Mouse (Mus musculus) ES-E14 (cell line): ENCODE data around the gene Ucn3. TPM values are rescaled to one million over a fixed set of nuclear protein-coding genes. Genes with fewer than 3 reads are reported as not detected.
A peak's percentile ranks its signal among the peaks of the same experiment; 100 is the strongest.
"Not testable (repeated sequence)": the region's sequence is repeated elsewhere in the genome, so short reads cannot be mapped to it uniquely, and the experiment has no call there.

Experiments used
- DNase-seq: peaks from one replicate; pipeline ENCODE4 v3.0.0-alpha.2; 2013; ENCODE audit warnings: low read depth, low spot score
- H3K27ac ChIP-seq: 2 replicates; pipeline ENCODE4 v1.5.1; 2012; ENCODE audit warnings: low read depth, mild to moderate bottlenecking, low read length, moderate library complexity, mixed read lengths; ENCODE audit not compliant: poor library complexity, insufficient read depth, severe bottlenecking
- H3K36me3 ChIP-seq: 2 replicates; pipeline ENCODE4 v1.6.1; 2012; ENCODE audit warnings: mild to moderate bottlenecking, low read length, moderate library complexity, mixed read lengths; ENCODE audit not compliant: control insufficient read depth, poor library complexity, insufficient read depth, severe bottlenecking
- H3K4me1 ChIP-seq, 2 experiments: fragments of 150-350 bp in 1 of 2; sonication (generic) in 1 of 2; 2 replicates each; pipeline ENCODE4 v1.6.1; 2012; ENCODE audit warnings: low read length in 2 of 2, mild to moderate bottlenecking in 1 of 2, mixed read lengths in 1 of 2; ENCODE audit not compliant: control insufficient read depth in 2 of 2, insufficient read depth in 2 of 2, poor library complexity in 1 of 2
- H3K4me3 ChIP-seq, 2 experiments: fragments of 150-350 bp in 1 of 2; sonication (generic) in 1 of 2; 2 replicates each; pipeline ENCODE4 v1.5.1; 2012; ENCODE audit warnings: low read length in 2 of 2, low read depth in 1 of 2, mild to moderate bottlenecking in 1 of 2, mixed read lengths in 1 of 2; ENCODE audit not compliant: insufficient read depth in 1 of 2, poor library complexity in 1 of 2, severe bottlenecking in 1 of 2
- H3K9ac ChIP-seq: 2 replicates; pipeline ENCODE4 v1.6.1; 2012; ENCODE audit warnings: low read depth, mild to moderate bottlenecking, low read length, mixed read lengths; ENCODE audit not compliant: poor library complexity, insufficient read depth, severe bottlenecking
- H3K9me3 ChIP-seq: fragments of 150-350 bp; sonication (generic); 2 replicates; pipeline ENCODE4 v1.6.1; 2012; ENCODE audit warnings: low read depth, mild to moderate bottlenecking, low read length; ENCODE audit not compliant: control insufficient read depth, insufficient read depth
- CHD2 ChIP-seq: IDR thresholded peaks from 2 replicates; pipeline ENCODE4 v1.6.1; 2014; ENCODE audit warnings: mild to moderate bottlenecking, low read depth, low read length, inconsistent platforms
- HCFC1 ChIP-seq: IDR thresholded peaks from 2 replicates; pipeline ENCODE4 v1.6.1; 2012; ENCODE audit warnings: low read length, inconsistent platforms, borderline replicate concordance; ENCODE audit not compliant: insufficient read depth
- MAFK ChIP-seq: IDR thresholded peaks from 2 replicates; pipeline ENCODE4 v1.6.1; 2014; ENCODE audit warnings: mild to moderate bottlenecking, low read depth, low read length, inconsistent platforms; ENCODE audit not compliant: insufficient read depth
- ZC3H11A ChIP-seq: IDR thresholded peaks from 2 replicates; pipeline ENCODE4 v1.6.1; 2012; ENCODE audit warnings: low read depth, mild to moderate bottlenecking, inconsistent platforms, low read length, borderline replicate concordance
- ZNF384 ChIP-seq: IDR thresholded peaks from 2 replicates; pipeline ENCODE4 v1.6.1; 2012; ENCODE audit warnings: low read depth, low read length, inconsistent platforms
- in situ Hi-C, 2 experiments: fragments of 600-800 bp; cut with MboI; formaldehyde crosslinking; loops; one replicate each; pipeline ENCODE4 v1.15.1; 2025; ENCODE audit warnings: low sequenced_read_pairs in 2 of 2, inconsistent platforms in 1 of 2; ENCODE audit not compliant: unreplicated experiment in 2 of 2
- total RNA-seq: library from RNA; depleted of rRNA; stranded (reverse); fragments of 300-350 nt; gene quantifications from 2 replicates; pipeline ENCODE4 v1.2.3, GENCODE M21; 2012

The Ucn3 gene
- total RNA-seq, 1 experiment, result not detected

- in situ Hi-C loops, result no loop called here
- Histone ChIP-seq H3K4me3 (no peak overlapping the region), H3K27ac (no peak overlapping the region), H3K36me3 (peaks cover 4% of the 10 kb centered on the region; the same call in 1 of the 2 replicates), H3K4me1 (peaks cover 0 to 3% of the 10 kb centered on the region in 2 experiments; a peak in 1 of 4 replicates), H3K9ac (no peak overlapping the region), H3K9me3 (no peaks in the 10 kb centered on the region)
- TF ChIP-seq CHD2 (no peak), ZNF384 (no peak), ZC3H11A (no peak), MAFK (no peak), HCFC1 (no peak)
- DNase-seq, result no peak
These were observed 37.9 kb downstream of the Ucn3 start for GRCm38 (mm10) chr13:3907151-3907696.

- Histone ChIP-seq H3K9me3 (no peaks in the 10 kb centered on the region), H3K4me1 (0 out of 4 replicates have a peak, but pooled peaks cover 0 to 2% of the 10 kb centered on the region in 2 experiments), H3K4me3 (no peak overlapping the region), H3K27ac (no peak overlapping the region), H3K9ac (no peak overlapping the region), H3K36me3 (peaks cover 4% of the 10 kb centered on the region; the same call in 1 of the 2 replicates)
- in situ Hi-C loops, result loop anchor here in 1 of 2 experiments (25.0 kb wide), 1 partner anchor 237 kb away; no protein-coding TSS in a partner anchor
- TF ChIP-seq ZNF384 (no peak), CHD2 (no peak), MAFK (no peak), ZC3H11A (no peak), HCFC1 (no peak)
- no peak for DNase-seq
These were observed 45.8 kb downstream of the Ucn3 start for GRCm38 (mm10) chr13:3899301-3899700.

- not testable (repeated sequence) for H3K9me3 ChIP-seq, H3K27ac ChIP-seq, H3K4me3 ChIP-seq, H3K36me3 ChIP-seq, DNase-seq, H3K9ac ChIP-seq, H3K4me1 ChIP-seq
- in situ Hi-C loops, result loop anchor here in 1 of 2 experiments (25.0 kb wide), 1 partner anchor 236 kb away; no protein-coding TSS in a partner anchor
These were observed 46.9 kb downstream of the Ucn3 start for GRCm38 (mm10) chr13:3898202-3898601.

- in situ Hi-C loops, result loop anchor here in 1 of 2 experiments (25.0 kb wide), 1 partner anchor 235 kb away; no protein-coding TSS in a partner anchor
- no peaks in the 10 kb centered on the region for H3K9me3 ChIP-seq
- H3K9ac ChIP-seq, result no peak overlapping the region
- peak; percentile 54 for DNase-seq
- H3K36me3 ChIP-seq, result peaks cover 4% of the 10 kb centered on the region; the same call in 1 of the 2 replicates
- no peak overlapping the region for H3K27ac ChIP-seq
- TF ChIP-seq CHD2, result no peak
- peak; percentile 75; the same call in 1 of the 2 replicates for TF ChIP-seq ZC3H11A
- peaks cover 2 to 6% of the 10 kb centered on the region in 2 experiments; a peak in 1 of 4 replicates for H3K4me1 ChIP-seq
- H3K4me3 ChIP-seq, result no peak overlapping the region
These were observed 48.2 kb downstream of the Ucn3 start for GRCm38 (mm10) chr13:3896913-3897312.

- in situ Hi-C loops, result loop anchor here in 1 of 2 experiments (25.0 kb wide), 1 partner anchor 234 kb away; no protein-coding TSS in a partner anchor
- Histone ChIP-seq H3K27ac (no peak overlapping the region), H3K4me1 (peaks cover 5 to 6% of the 10 kb centered on the region in 2 experiments; a peak in 2 of 4 replicates), H3K4me3 (no peak overlapping the region), H3K9me3 (no peaks in the 10 kb centered on the region), H3K9ac (no peak overlapping the region), H3K36me3 (peaks cover 4% of the 10 kb centered on the region; the same call in 1 of the 2 replicates)
- TF ChIP-seq ZC3H11A, result no peak
- DNase-seq, result no peak
These were observed 49.1 kb downstream of the Ucn3 start for GRCm38 (mm10) chr13:3896032-3896431.
